Mouse (Mus musculus) heart, embryonic 11.5 days (tissue): ENCODE results near the gene Ccdc162. TPM values are rescaled to one million over a fixed set of nuclear protein-coding genes. Genes with fewer than 3 reads are reported as not detected.
"Not testable (repeated sequence)": the region's sequence is repeated elsewhere in the genome, so short reads cannot be mapped to it uniquely, and the experiment has no call there.

ENCODE experiments used
- ATAC-seq: fragments of 200-750 bp; cut with Nextera tagmentation; replicated peaks from 2 replicates; pipeline ENCODE4 v1.8.0; 2017; ENCODE audit warnings: moderate library complexity; ENCODE audit not compliant: insufficient number of reproducible peaks, low FRiP score, low TSS enrichment
- H3K27ac ChIP-seq: fragments of 300-500 bp; sonication (generic); 2 replicates; pipeline ENCODE4 v1.5.1; 2014; ENCODE audit warnings: mild to moderate bottlenecking, low read depth, low read length
- H3K27me3 ChIP-seq: fragments of 300-500 bp; sonication (generic); 2 replicates; pipeline ENCODE4 v1.6.1; 2014; ENCODE audit warnings: mild to moderate bottlenecking, low read length, mixed read lengths; ENCODE audit not compliant: control insufficient read depth, insufficient read depth
- H3K36me3 ChIP-seq: fragments of 300-500 bp; sonication (generic); 2 replicates; pipeline ENCODE4 v1.6.1; 2014; ENCODE audit warnings: mild to moderate bottlenecking, low read length, moderate library complexity, mixed read lengths; ENCODE audit not compliant: control insufficient read depth, insufficient read depth
- H3K4me1 ChIP-seq: fragments of 300-500 bp; sonication (generic); 2 replicates; pipeline ENCODE4 v1.6.1; 2014; ENCODE audit warnings: low read length; ENCODE audit not compliant: control insufficient read depth, insufficient read depth
- H3K4me2 ChIP-seq: fragments of 300-500 bp; sonication (generic); 2 replicates; pipeline ENCODE4 v1.6.1; 2014; ENCODE audit warnings: mild to moderate bottlenecking, moderate library complexity
- H3K4me3 ChIP-seq: fragments of 300-500 bp; sonication (generic); 2 replicates; pipeline ENCODE4 v1.5.1; 2014; ENCODE audit warnings: low read depth, low read length
- H3K9ac ChIP-seq: fragments of 300-500 bp; sonication (generic); 2 replicates; pipeline ENCODE4 v1.6.1; 2014; ENCODE audit warnings: mild to moderate bottlenecking, low read depth, low read length, moderate library complexity
- H3K9me3 ChIP-seq: fragments of 300-500 bp; sonication (generic); replicated peaks from 2 replicates; pipeline ENCODE4 v1.6.1; 2016; ENCODE audit warnings: low read length; ENCODE audit not compliant: control insufficient read depth
- WGBS: fragments of 180-500 bp; shearing (Covaris S2); extraction: QIAGEN DNeasy Blood & Tissue Kit; methylation state at CpG from one replicate; pipeline ENCODE4 v1.1.7; 2014; ENCODE audit not compliant: insufficient replicate concordance; 5-methylcytosine and 5-hydroxymethylcytosine counted together
- polyA plus RNA-seq: library from polyadenylated mRNA; unstranded; fragments of >200 nt; fragmentation: Nextera tagmentation; extraction: Ambion mirVana; gene quantifications from 2 replicates; pipeline ENCODE4 v1.2.1, GENCODE M21; 2014

Ccdc162 gene
- polyA plus RNA-seq, 1 experiment from 2014 or later, result 0.82 TPM

DNA sequence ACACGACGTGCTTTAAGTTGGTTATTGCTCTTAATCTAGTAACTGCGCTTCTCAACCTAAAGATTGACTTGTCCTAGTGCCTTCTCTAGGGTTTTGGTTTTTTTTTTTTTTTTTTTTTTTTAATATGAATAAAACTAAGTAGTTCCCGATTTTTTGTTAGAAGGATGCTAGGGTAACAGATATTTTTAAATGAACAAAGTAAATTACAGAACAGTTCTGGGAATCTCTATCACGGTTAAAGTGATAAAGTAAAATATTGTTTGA, 196.1 kb downstream of the Ccdc162 start:
- Histone ChIP-seq H3K36me3 (no peaks in the 10 kb centered on the region; the same call in 1 of the 2 replicates), H3K9me3 (no peaks in the 10 kb centered on the region), H3K27ac (no peak overlapping the region; the same call in 1 of the 2 replicates), H3K4me3 (peak overlapping the region; percentile 77), H3K4me2 (peak overlapping the region; percentile 91), H3K27me3 (no peaks in the 10 kb centered on the region), H3K9ac (peak overlapping the region; percentile 89), H3K4me1 (peaks cover 15% of the 10 kb centered on the region)
- no peak for ATAC-seq
- 4% methylated on average over 5 of the region's 5 CpGs for WGBS

GRCm38 (mm10) chr10:41519640-41520409, 196.6 kb downstream of the Ccdc162 start:
- Histone ChIP-seq H3K4me3 (peak overlapping the region; percentile 77), H3K9me3 (no peaks in the 10 kb centered on the region), H3K27ac (peak overlapping the region; percentile 96), H3K4me1 (peaks cover 15% of the 10 kb centered on the region), H3K4me2 (peak overlapping the region; percentile 91), H3K36me3 (no peaks in the 10 kb centered on the region; the same call in 1 of the 2 replicates), H3K9ac (peak overlapping the region; percentile 89), H3K27me3 (no peaks in the 10 kb centered on the region)
- WGBS, result under 1% methylated on average over 65 of the region's 65 CpGs
- ATAC-seq, result peak; percentile 50

- Histone ChIP-seq H3K27me3 (no peaks in the 10 kb centered on the region), H3K4me3 (peak within 1 kb of the TSS; percentile 77), H3K9me3 (no peaks in the 10 kb centered on the region), H3K27ac (peak within 1 kb of the TSS; percentile 96), H3K36me3 (no peaks in the 10 kb centered on the region), H3K4me1 (peaks cover 15% of the 10 kb centered on the region), H3K9ac (peak within 1 kb of the TSS; percentile 89), H3K4me2 (peak within 1 kb of the TSS; percentile 91)
- ATAC-seq, result peak; percentile 94
- under 1% methylated on average over 65 of the region's 69 CpGs for WGBS
These were observed 197.3 kb downstream of the Ccdc162 start, which contains the start of gene Cd164 for GRCm38 (mm10) chr10:41518981-41519618. Gene Cd164 (plus strand): TSS chr10:41519414.

DNA sequence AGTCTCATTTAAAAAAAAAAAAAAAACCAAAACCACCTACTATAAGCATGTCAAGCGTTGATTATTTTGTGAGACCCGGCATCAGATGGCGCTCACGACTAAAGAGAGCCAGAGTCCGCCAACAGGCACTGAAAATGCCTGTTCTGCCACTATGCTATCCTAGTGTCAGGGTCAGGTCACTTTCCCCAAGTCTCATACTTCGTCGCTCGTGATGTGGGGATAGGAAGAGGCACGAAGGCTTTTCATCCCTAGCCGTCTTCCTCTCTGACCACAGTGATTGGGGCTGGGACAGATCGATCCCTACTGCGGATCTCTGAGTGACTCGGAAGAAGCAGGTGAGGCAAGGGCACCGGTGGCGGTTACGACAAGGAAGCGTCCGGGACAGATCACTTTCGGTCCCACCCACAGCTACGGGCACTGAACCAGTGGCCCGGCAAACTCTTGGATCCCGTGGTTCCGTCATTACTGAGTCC, 197.9 kb downstream of the Ccdc162 start:
- Histone ChIP-seq H3K27ac (peak overlapping the region; percentile 96), H3K4me1 (peaks cover 15% of the 10 kb centered on the region), H3K9ac (peak overlapping the region; percentile 89), H3K36me3 (no peaks in the 10 kb centered on the region), H3K9me3 (no peaks in the 10 kb centered on the region), H3K4me2 (peak overlapping the region; percentile 91), H3K27me3 (no peaks in the 10 kb centered on the region), H3K4me3 (peak overlapping the region; percentile 77)
- ATAC-seq, result peak; percentile 60
- under 1% methylated on average over 23 of the region's 23 CpGs for WGBS

DNA sequence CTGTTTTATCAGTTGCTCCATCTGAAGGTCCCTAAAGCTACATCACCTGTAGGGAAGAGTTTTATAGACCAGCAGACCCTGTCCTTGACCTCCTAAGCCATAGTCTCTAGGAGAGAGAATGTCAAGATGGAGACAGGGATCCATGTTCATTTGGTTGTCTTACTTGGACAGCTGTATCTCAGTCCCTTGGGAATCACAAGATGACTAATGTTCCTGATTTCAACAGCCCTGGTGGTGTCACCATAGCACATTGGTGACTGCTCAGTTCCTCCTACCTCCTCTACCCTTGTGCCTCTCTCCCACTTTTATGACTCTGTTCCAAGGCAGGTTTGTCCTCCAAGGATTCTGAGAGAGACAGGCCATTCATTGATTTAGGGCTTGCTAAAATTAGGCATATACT, 201.5 kb downstream of the Ccdc162 start:
- no peak overlapping the region for H3K4me2 ChIP-seq
- H3K4me3 ChIP-seq, result no peak overlapping the region
- H3K9ac ChIP-seq, result no peak overlapping the region
- ATAC-seq, result no peak
- no peaks in the 10 kb centered on the region for H3K27me3 ChIP-seq
- no peaks in the 10 kb centered on the region for H3K36me3 ChIP-seq
- H3K9me3 ChIP-seq, result no peaks in the 10 kb centered on the region
- no peaks in the 10 kb centered on the region for H3K4me1 ChIP-seq
- H3K27ac ChIP-seq, result no peak overlapping the region

GRCm38 (mm10) chr10:41514301-41514700, 202.1 kb downstream of the Ccdc162 start:
- H3K4me3 ChIP-seq, result no peak overlapping the region
- no peak overlapping the region for H3K27ac ChIP-seq
- H3K36me3 ChIP-seq, result no peaks in the 10 kb centered on the region
- H3K27me3 ChIP-seq, result no peaks in the 10 kb centered on the region
- H3K4me2 ChIP-seq, result no peak overlapping the region
- no peaks in the 10 kb centered on the region for H3K9me3 ChIP-seq
- no peaks in the 10 kb centered on the region for H3K4me1 ChIP-seq
- H3K9ac ChIP-seq, result no peak overlapping the region
- no peak for ATAC-seq
- 70% methylated on average over 4 of the region's 4 CpGs for WGBS

DNA sequence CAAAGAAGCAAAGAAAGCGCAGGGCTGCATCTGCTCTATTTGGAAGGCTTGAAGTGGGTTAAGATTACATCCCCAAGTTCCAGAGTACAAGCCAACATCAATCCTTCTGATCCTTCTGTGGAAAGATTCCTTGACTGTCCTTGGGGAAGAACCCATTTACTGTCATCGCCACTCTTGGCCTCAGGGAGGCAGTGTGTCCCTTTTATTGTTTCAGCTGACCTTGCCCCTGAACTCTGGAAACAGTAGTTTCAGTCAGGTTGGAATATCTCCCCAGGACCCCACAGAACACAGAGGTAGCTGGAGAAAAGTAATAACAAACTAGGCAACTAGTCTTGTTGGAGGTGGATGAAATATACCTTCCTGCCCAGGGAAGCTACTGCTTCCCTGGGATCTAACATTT, 207.3 kb downstream of the Ccdc162 start:
- Histone ChIP-seq H3K9me3 (no peaks in the 10 kb centered on the region), H3K36me3 (no peaks in the 10 kb centered on the region), H3K9ac (no peak overlapping the region), H3K4me2 (no peak overlapping the region), H3K27me3 (peaks cover 3% of the 10 kb centered on the region; the same call in 1 of the 2 replicates), H3K27ac (no peak overlapping the region), H3K4me1 (no peaks in the 10 kb centered on the region), H3K4me3 (no peak overlapping the region)
- ATAC-seq, result no peak
- WGBS, result 26% methylated on average over 2 of the region's 2 CpGs

GRCm38 (mm10) chr10:41505446-41505845, 211.0 kb downstream of the Ccdc162 start:
- not testable (repeated sequence) for ATAC-seq, H3K36me3 ChIP-seq, H3K4me2 ChIP-seq, H3K27ac ChIP-seq, H3K9me3 ChIP-seq, H3K4me3 ChIP-seq, H3K4me1 ChIP-seq, H3K27me3 ChIP-seq, H3K9ac ChIP-seq
- WGBS, result 2% methylated on average over 3 of the region's 3 CpGs
